Mouse (Mus musculus) hindbrain, embryonic 14.5 days (tissue): Measurements from ENCODE around the gene Usp29. TPM values are rescaled to one million over a fixed set of nuclear protein-coding genes. Genes with fewer than 3 reads are reported as not detected.

Source experiments
- ATAC-seq: fragments of 200-750 bp; cut with Nextera tagmentation; 2 replicates; pipeline ENCODE4 v1.8.0; 2017; ENCODE audit warnings: moderate number of reproducible peaks, mild to moderate bottlenecking, moderate TSS enrichment, moderate library complexity; ENCODE audit not compliant: low FRiP score
- DNase-seq: peaks from one replicate; pipeline ENCODE4 v3.0.0-alpha.2; 2015; ENCODE audit warnings: low spot score
- H3K27ac ChIP-seq: fragments of 300-500 bp; sonication (generic); 2 replicates; pipeline ENCODE4 v1.5.1; 2014; ENCODE audit warnings: mild to moderate bottlenecking, moderate library complexity
- H3K27me3 ChIP-seq: fragments of 300-500 bp; sonication (generic); 2 replicates; pipeline ENCODE4 v1.6.1; 2014; ENCODE audit warnings: mild to moderate bottlenecking, low read length, mixed read lengths; ENCODE audit not compliant: control insufficient read depth, insufficient read depth
- H3K36me3 ChIP-seq: fragments of 300-500 bp; sonication (generic); replicated peaks from 2 replicates; pipeline ENCODE4 v1.6.1; 2014; ENCODE audit not compliant: control insufficient read depth, insufficient read depth
- H3K4me1 ChIP-seq: fragments of 300-500 bp; sonication (generic); replicated peaks from 2 replicates; pipeline ENCODE4 v1.6.1; 2014; ENCODE audit warnings: antibody characterized with exemption, low read length, mixed read lengths; ENCODE audit not compliant: control insufficient read depth, insufficient read depth
- H3K4me2 ChIP-seq: fragments of 300-500 bp; sonication (generic); replicated peaks from 2 replicates; pipeline ENCODE4 v1.6.1; 2014; ENCODE audit warnings: mild to moderate bottlenecking, moderate library complexity
- H3K4me3 ChIP-seq: fragments of 300-500 bp; sonication (generic); replicated peaks from 2 replicates; pipeline ENCODE4 v1.5.1; 2014; ENCODE audit warnings: mild to moderate bottlenecking, low read length
- H3K9ac ChIP-seq: fragments of 300-500 bp; sonication (generic); 2 replicates; pipeline ENCODE4 v1.6.1; 2014
- H3K9me3 ChIP-seq: fragments of 300-500 bp; sonication (generic); 2 replicates; pipeline ENCODE4 v1.6.1; 2016; ENCODE audit warnings: low read length; ENCODE audit not compliant: control insufficient read depth
- WGBS: fragments of 180-500 bp; shearing (Covaris S2); extraction: QIAGEN DNeasy Blood & Tissue Kit; methylation state at CpG from one replicate; pipeline ENCODE4 v1.1.7; 2014; 5-methylcytosine and 5-hydroxymethylcytosine counted together
- polyA plus RNA-seq: library from polyadenylated mRNA; unstranded; fragments of >200 nt; fragmentation: Nextera tagmentation; extraction: Ambion mirVana; gene quantifications from 2 replicates; pipeline ENCODE4 v1.2.1, GENCODE M21; 2014

Gene Usp29
- polyA plus RNA-seq, 1 experiment from 2014 or later, result 29.4 TPM

DNA sequence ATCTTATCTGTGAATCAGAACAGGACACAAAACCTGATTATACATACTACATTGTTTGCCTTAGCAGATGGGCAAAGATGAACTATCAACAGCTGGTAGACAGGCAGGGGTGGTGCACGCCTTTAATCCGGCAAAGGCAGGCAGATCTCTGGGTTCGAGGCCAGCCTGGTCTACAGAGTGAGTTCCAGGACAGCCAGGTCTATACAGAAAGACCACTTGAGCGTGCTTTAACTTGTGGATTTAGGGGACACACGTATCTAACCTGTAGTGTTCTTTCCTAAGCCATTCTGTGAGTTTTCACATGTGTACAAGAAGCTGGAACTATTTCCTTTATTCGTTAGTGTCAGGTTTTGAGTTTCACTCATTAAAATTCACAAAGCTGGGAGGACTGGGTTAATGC lies 120.9 kb downstream of the Usp29 start:
- Histone ChIP-seq H3K4me2 (no peak overlapping the region; the same call in 1 of the 2 replicates), H3K27me3 (no peaks in the 10 kb centered on the region), H3K4me1 (peaks cover 14% of the 10 kb centered on the region), H3K9ac (0 out of 2 replicates have a peak overlapping the region, but pooled peaks have one; percentile 16), H3K4me3 (no peak overlapping the region), H3K36me3 (no peaks in the 10 kb centered on the region), H3K27ac (peak overlapping the region; percentile 72), H3K9me3 (no peaks in the 10 kb centered on the region)
- WGBS, result 76% methylated on average over 6 of the region's 6 CpGs
- ATAC-seq (no peak), DNase-seq (no peak)

- 24% methylated on average over 5 of the region's 5 CpGs for WGBS
- no peaks in the 10 kb centered on the region for H3K36me3 ChIP-seq
- no peak overlapping the region; the same call in 1 of the 2 replicates for H3K4me2 ChIP-seq
- no peaks in the 10 kb centered on the region for H3K9me3 ChIP-seq
- H3K4me3 ChIP-seq, result no peak overlapping the region
- no peaks in the 10 kb centered on the region for H3K27me3 ChIP-seq
- 0 out of 2 replicates have a peak overlapping the region, but pooled peaks have one; percentile 16 for H3K9ac ChIP-seq
- peaks cover 14% of the 10 kb centered on the region for H3K4me1 ChIP-seq
- ATAC-seq, result peak; percentile 83
- peak; percentile 63 for DNase-seq
- H3K27ac ChIP-seq, result peak overlapping the region; percentile 72
Observed at GRCm38 (mm10) chr7:6851717-6852503, 121.5 kb downstream of the Usp29 start.

- WGBS, result 79% methylated on average over 10 of the region's 10 CpGs
- H3K27me3 ChIP-seq, result no peaks in the 10 kb centered on the region
Observed at GRCm38 (mm10) chr7:6855613-6856405, 125.4 kb downstream of the Usp29 start.

DNA sequence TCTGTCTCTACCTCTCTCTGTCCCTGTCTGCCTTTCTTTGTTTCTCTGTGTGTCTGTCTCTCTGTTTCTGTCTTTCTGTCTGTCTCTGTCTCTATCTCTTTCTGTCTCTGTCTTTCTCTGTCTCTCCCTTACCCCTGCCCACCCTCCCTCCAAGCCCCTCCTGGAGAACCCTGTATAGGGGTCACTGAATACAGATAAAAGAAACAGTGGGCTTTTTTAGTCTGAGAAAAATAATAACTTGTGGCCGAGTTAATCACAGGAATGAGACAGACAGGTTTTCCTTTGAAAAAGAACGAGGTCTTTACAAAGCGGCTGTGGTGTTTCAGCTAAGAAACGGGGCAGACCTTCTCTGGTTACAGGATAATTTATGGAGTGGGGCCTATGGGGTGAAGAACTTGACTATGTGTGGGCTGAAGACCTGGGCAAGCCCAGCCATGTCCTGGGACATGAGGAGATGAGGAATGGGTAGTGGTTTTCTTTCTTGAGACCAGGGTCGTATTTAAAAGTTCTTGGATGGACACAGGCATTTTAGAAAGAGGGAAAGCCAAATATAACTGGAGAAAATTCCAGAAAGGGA lies 128.4 kb downstream of the Usp29 start:
- DNase-seq, result no peak
- Histone ChIP-seq H3K4me1 (peaks cover 22% of the 10 kb centered on the region), H3K27ac (no peak overlapping the region), H3K9me3 (no peaks in the 10 kb centered on the region), H3K4me2 (no peak overlapping the region), H3K27me3 (no peaks in the 10 kb centered on the region), H3K9ac (no peak overlapping the region), H3K36me3 (no peaks in the 10 kb centered on the region), H3K4me3 (no peak overlapping the region)
- 25% methylated on average over 5 of the region's 5 CpGs for WGBS
- no peak for ATAC-seq

More at GRCm38 (mm10) chr7:6855613-6856405, 125.4 kb downstream of the Usp29 start:
- Histone ChIP-seq H3K4me2 (no peak overlapping the region), H3K4me1 (peaks cover 23% of the 10 kb centered on the region), H3K27ac (no peak overlapping the region), H3K9ac (no peak overlapping the region), H3K9me3 (no peaks in the 10 kb centered on the region), H3K36me3 (no peaks in the 10 kb centered on the region), H3K4me3 (no peak overlapping the region)
- DNase-seq, result no peak
- no peak for ATAC-seq

- Histone ChIP-seq H3K27ac (peak overlapping the region; percentile 75), H3K4me1 (peaks cover 22% of the 10 kb centered on the region), H3K4me3 (no peak overlapping the region), H3K27me3 (no peaks in the 10 kb centered on the region), H3K9me3 (no peaks in the 10 kb centered on the region), H3K4me2 (0 out of 2 replicates have a peak overlapping the region, but pooled peaks have one; percentile 2), H3K9ac (no peak overlapping the region), H3K36me3 (no peaks in the 10 kb centered on the region)
- WGBS, result 4% methylated on average over 6 of the region's 6 CpGs
- peak; percentile 60 for DNase-seq
- ATAC-seq, result peak; percentile 90
Observed at GRCm38 (mm10) chr7:6860689-6861088, 130.3 kb downstream of the Usp29 start.

GRCm38 (mm10) chr7:6866351-6866750 lies 136.0 kb downstream of the Usp29 start:
- Histone ChIP-seq H3K27ac (no peak overlapping the region), H3K4me3 (no peak overlapping the region), H3K9ac (no peak overlapping the region), H3K9me3 (no peaks in the 10 kb centered on the region), H3K36me3 (no peaks in the 10 kb centered on the region), H3K4me1 (peaks cover 19% of the 10 kb centered on the region), H3K4me2 (no peak overlapping the region), H3K27me3 (no peaks in the 10 kb centered on the region)
- ATAC-seq (no peak), DNase-seq (no peak)

DNA sequence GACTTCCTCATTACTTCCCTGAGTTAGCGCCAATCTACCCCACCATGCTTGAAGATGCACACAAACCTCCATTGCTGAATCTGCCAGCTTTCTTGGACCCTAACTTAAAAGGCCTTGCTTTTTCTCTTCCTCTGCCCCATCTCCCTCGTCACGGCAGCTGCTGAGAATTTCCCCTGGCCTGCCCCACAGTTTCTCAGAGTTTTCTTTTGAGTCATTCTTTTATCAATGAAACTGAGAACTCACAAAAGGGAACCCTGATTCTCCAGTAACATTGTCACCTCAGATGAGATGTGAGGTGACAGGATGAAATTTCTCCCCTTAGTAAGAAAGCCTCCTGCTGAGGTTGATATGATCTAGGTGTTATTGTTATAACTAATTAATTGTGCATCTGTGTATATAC lies 138.5 kb downstream of the Usp29 start:
- 0 out of 2 replicates have a peak overlapping the region, but pooled peaks have one; percentile 14 for H3K27ac ChIP-seq
- no peaks in the 10 kb centered on the region for H3K36me3 ChIP-seq
- no peak overlapping the region for H3K4me3 ChIP-seq
- ATAC-seq (no peak), DNase-seq (no peak)
- no peaks in the 10 kb centered on the region for H3K27me3 ChIP-seq
- no peaks in the 10 kb centered on the region for H3K9me3 ChIP-seq
- H3K4me1 ChIP-seq, result peaks cover 12% of the 10 kb centered on the region; the same call in 1 of the 2 replicates
- H3K9ac ChIP-seq, result no peak overlapping the region
- WGBS, result 56% methylated on average over 3 of the region's 3 CpGs
- no peak overlapping the region for H3K4me2 ChIP-seq

- H3K27ac ChIP-seq, result 0 out of 2 replicates have a peak overlapping the region, but pooled peaks have one; percentile 14
- H3K36me3 ChIP-seq, result no peaks in the 10 kb centered on the region
- 60% methylated on average over 1 of the region's 1 CpGs for WGBS
- peak; percentile 47 for DNase-seq
- no peaks in the 10 kb centered on the region for H3K9me3 ChIP-seq
- H3K4me1 ChIP-seq, result peaks cover 12% of the 10 kb centered on the region; the same call in 1 of the 2 replicates
- H3K4me2 ChIP-seq, result no peak overlapping the region
- ATAC-seq, result peak; percentile 67; the same call in 1 of the 2 replicates
- H3K4me3 ChIP-seq, result no peak overlapping the region
- H3K27me3 ChIP-seq, result no peaks in the 10 kb centered on the region
- no peak overlapping the region for H3K9ac ChIP-seq
Observed at GRCm38 (mm10) chr7:6869556-6869955, 139.2 kb downstream of the Usp29 start.

DNA sequence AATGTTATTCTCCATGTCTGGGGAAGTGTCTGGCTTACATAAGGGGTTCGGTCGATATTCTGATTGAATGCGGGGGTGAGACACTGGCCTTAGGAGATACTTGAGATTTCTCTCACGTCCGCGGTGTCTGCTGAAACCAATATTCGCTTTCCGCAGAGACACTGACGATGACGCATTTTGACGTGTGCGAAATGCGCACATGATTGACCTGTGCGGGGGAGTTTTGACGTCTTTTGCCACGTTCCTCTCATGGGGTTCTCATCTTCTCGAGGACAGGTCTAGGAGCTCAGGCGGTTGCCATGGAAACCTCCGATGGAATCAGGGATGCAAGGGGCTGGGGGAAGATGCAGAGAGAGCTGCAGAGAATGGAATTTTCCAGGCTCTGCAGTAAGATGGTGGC lies 144.1 kb downstream of the Usp29 start:
- no peak overlapping the region for H3K4me3 ChIP-seq
- WGBS, result 49% methylated on average over 19 of the region's 19 CpGs
- H3K9me3 ChIP-seq, result no peaks in the 10 kb centered on the region
- H3K4me1 ChIP-seq, result peaks cover 9% of the 10 kb centered on the region
- ATAC-seq, result peak; percentile 77
- DNase-seq, result peak; percentile 71
- peak overlapping the region; percentile 25 for H3K4me2 ChIP-seq
- H3K36me3 ChIP-seq, result no peaks in the 10 kb centered on the region
- no peak overlapping the region for H3K9ac ChIP-seq
- no peaks in the 10 kb centered on the region for H3K27me3 ChIP-seq
- H3K27ac ChIP-seq, result peak overlapping the region; percentile 66
